Mouse (Mus musculus): ENCODE results near the gene Epn1. TPM values are rescaled to one million over a fixed set of nuclear protein-coding genes. Genes with fewer than 3 reads are reported as not detected.

Gene Epn1
- polyA plus RNA-seq, 1 experiment: 102 TPM

DNA sequence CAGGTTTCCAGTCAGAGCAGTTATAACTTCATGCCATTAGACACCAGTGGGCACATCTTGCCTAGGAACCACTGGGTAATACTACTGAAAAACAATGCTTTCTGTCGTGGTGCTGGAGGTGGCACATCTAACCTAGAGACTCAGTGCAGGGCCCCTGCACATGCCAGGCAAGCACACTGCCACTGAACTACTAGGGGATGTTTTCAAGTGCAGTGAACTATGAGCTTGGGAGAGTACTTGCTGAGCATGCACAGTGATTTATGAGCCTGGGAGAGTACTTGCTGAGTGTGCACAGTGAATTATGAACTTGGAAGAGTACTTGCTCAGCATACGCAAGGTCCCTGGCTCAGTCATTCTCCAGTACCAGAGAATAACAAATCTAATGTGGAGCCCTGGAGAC is 22.5 kb downstream of the Epn1 start:
- Histone ChIP-seq H3K79me3 (ENCODE audit: low read depth) (no peaks in the 10 kb centered on the region), H3K27me3 (ENCODE audit: control insufficient read depth, insufficient read depth, insufficient read length) (no peaks in the 10 kb centered on the region), H3K36me3 (ENCODE audit: control insufficient read depth, insufficient read depth) (peaks cover 6% of the 10 kb centered on the region), H3K4me3 (ENCODE audit: insufficient read depth, poor library complexity, severe bottlenecking) (no peak overlapping the region), H3K79me2 (ENCODE audit: control insufficient read depth, insufficient read depth) (no peaks in the 10 kb centered on the region), H3ac (ENCODE audit: control insufficient read depth, insufficient read length, low read depth) (no peak overlapping the region)
- TF ChIP-seq CTCF (IDR thresholded peaks at IDR 0.05; ENCODE audit: control insufficient read depth, insufficient read depth, insufficient read length) (no peak), CEBPB (IDR thresholded peaks at IDR 0.05; ENCODE audit: low read depth) (no peak), USF1 (IDR thresholded peaks at IDR 0.05; ENCODE audit: low read depth) (no peak), FOSL1 (IDR thresholded peaks at IDR 0.05; ENCODE audit: insufficient read depth, low read length, poor library complexity, severe bottlenecking) (no peak)

DNA sequence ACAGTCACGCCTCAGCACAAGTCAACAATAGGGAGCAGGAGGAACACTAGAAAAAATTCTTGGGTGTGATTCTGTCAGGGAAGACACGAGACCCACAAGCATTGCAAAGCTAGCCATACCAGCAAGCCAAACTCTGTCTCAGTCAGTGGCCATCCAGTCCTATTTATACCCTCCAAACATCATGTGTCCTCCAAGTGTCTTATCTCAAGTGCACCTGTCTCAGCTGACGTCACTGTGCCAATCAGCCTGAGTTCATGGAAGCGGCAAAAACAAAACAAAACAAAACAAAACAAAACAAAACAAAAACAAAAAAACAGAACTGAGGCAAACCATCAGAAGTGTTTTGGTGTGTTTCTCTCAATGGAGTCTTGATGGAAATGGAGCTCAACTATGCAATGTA is 28.2 kb downstream of the Epn1 start:
- no peaks in the 10 kb centered on the region for H3K79me3 ChIP-seq (ENCODE audit: low read depth)
- H3ac ChIP-seq (ENCODE audit: control insufficient read depth, insufficient read length, low read depth): no peak overlapping the region
- no peaks in the 10 kb centered on the region for H3K27me3 ChIP-seq (ENCODE audit: control insufficient read depth, insufficient read depth, insufficient read length)
- H3K79me2 ChIP-seq (ENCODE audit: control insufficient read depth, insufficient read depth): no peaks in the 10 kb centered on the region
- no peak overlapping the region for H3K4me3 ChIP-seq (ENCODE audit: insufficient read depth, poor library complexity, severe bottlenecking)
- TF ChIP-seq CTCF (IDR thresholded peaks at IDR 0.05; ENCODE audit: control insufficient read depth, insufficient read depth, insufficient read length): no peak
- TF ChIP-seq MYOD1 (IDR thresholded peaks at IDR 0.05; ENCODE audit: control insufficient read depth, insufficient read length, low read depth): no peak
- H3K36me3 ChIP-seq (ENCODE audit: control insufficient read depth, insufficient read depth): no peaks in the 10 kb centered on the region

DNA sequence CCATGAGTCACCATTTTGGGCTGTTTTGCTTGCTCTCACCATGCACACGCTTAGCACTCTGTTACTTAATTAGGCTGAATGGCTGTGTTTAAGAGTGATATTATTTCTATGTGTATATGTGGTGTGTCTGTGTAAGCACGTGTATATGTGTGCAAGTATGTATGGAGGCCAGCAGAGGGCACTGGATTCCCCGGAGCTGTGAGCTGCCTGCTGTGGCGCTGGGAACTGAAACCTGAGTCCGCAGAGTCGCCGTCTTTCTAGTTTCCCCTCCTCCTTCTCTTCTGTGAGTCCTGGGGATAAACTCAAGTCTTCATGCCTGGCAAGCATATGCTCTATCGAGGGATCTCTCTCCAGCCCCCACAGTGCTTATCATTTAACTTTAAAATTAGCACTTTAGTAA is 29.3 kb downstream of the Epn1 start:
- no peak overlapping the region for H3ac ChIP-seq (ENCODE audit: control insufficient read depth, insufficient read length, low read depth)
- H3K36me3 ChIP-seq (ENCODE audit: control insufficient read depth, insufficient read depth): no peaks in the 10 kb centered on the region
- no peaks in the 10 kb centered on the region for H3K27me3 ChIP-seq (ENCODE audit: control insufficient read depth, insufficient read depth, insufficient read length)
- H3K79me3 ChIP-seq (ENCODE audit: low read depth): no peaks in the 10 kb centered on the region
- H3K4me3 ChIP-seq (ENCODE audit: insufficient read depth, poor library complexity, severe bottlenecking): no peak overlapping the region
- no peaks in the 10 kb centered on the region for H3K79me2 ChIP-seq (ENCODE audit: control insufficient read depth, insufficient read depth)
- TF ChIP-seq MAX (IDR thresholded peaks at IDR 0.05) (no peak), USF1 (IDR thresholded peaks at IDR 0.05; ENCODE audit: low read depth) (no peak), CEBPB (IDR thresholded peaks at IDR 0.05; ENCODE audit: low read depth) (no peak), MYOD1 (IDR thresholded peaks at IDR 0.05; ENCODE audit: control insufficient read depth, insufficient read length, low read depth) (no peak), MYOG (IDR thresholded peaks at IDR 0.05; ENCODE audit: control insufficient read depth, extremely low read depth, insufficient read length) (no peak), FOSL1 (IDR thresholded peaks at IDR 0.05; ENCODE audit: insufficient read depth, low read length, poor library complexity, severe bottlenecking) (no peak), CTCF (IDR thresholded peaks at IDR 0.05; ENCODE audit: control insufficient read depth, insufficient read depth, insufficient read length) (no peak)

DNA sequence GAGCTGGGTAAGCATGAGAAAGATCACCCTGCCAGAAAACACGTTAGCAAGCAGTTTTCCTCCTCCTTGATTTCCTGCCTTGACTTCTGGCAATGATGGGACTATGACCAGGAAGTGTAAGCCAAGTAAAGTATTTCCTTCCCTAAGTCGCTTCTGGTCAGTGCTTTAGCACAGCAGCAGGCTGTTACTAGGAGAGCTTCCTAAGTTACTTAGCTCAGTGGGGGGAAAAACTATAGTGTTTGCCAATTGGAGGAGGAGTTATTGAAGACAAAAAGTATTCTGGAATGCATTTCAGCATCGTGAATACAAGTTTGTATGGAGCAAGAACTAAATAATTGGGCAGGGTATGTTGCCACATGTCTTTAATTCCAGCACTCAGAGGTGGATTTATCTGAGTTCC is 32.7 kb downstream of the Epn1 start:
- Histone ChIP-seq H3K79me2 (ENCODE audit: control insufficient read depth, insufficient read depth) (no peaks in the 10 kb centered on the region), H3K79me3 (ENCODE audit: low read depth) (no peaks in the 10 kb centered on the region), H3K36me3 (ENCODE audit: control insufficient read depth, insufficient read depth) (no peaks in the 10 kb centered on the region), H3K27me3 (ENCODE audit: control insufficient read depth, insufficient read depth, insufficient read length) (no peaks in the 10 kb centered on the region), H3ac (ENCODE audit: control insufficient read depth, insufficient read length, low read depth) (no peak overlapping the region), H3K4me3 (ENCODE audit: insufficient read depth, poor library complexity, severe bottlenecking) (no peak overlapping the region)
- TF ChIP-seq MYOD1 (IDR thresholded peaks at IDR 0.05; ENCODE audit: control insufficient read depth, insufficient read length, low read depth): no peak
- no peak for TF ChIP-seq MYOG (IDR thresholded peaks at IDR 0.05; ENCODE audit: control insufficient read depth, extremely low read depth, insufficient read length)
- TF ChIP-seq FOSL1 (IDR thresholded peaks at IDR 0.05; ENCODE audit: insufficient read depth, low read length, poor library complexity, severe bottlenecking): no peak
- no peak for TF ChIP-seq CTCF (IDR thresholded peaks at IDR 0.05; ENCODE audit: control insufficient read depth, insufficient read depth, insufficient read length)
- no peak for TF ChIP-seq CEBPB (IDR thresholded peaks at IDR 0.05; ENCODE audit: low read depth)
- TF ChIP-seq USF1 (IDR thresholded peaks at IDR 0.05; ENCODE audit: low read depth): no peak
- TF ChIP-seq MAX (IDR thresholded peaks at IDR 0.05): no peak

DNA sequence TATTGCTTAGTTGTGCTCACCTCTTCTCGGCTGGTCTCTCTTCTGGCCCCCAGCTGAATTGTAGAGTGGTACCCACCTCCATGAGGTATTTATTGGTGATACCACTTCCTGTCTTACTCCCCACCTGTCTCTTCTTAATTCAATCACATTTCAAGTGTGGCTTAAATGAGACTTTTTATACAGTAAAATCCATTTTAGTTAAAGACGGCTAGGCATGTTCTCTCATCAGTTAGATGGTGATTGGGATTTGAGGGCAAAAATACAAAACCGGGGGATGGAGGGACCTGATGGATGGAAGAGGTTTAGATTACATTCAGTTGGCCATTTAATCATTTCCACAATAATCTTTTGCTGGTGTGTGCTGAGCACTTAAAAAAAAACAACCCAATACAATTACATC is 36.8 kb downstream of the Epn1 start, which contains the start of gene Rfpl4:
TSS of gene Rfpl4 (minus strand) at position 101 of the 400 bp plus-strand sequence.
- TF ChIP-seq MAX (IDR thresholded peaks at IDR 0.05) (no peak), MYOD1 (IDR thresholded peaks at IDR 0.05; ENCODE audit: control insufficient read depth, insufficient read length, low read depth) (no peak), CTCF (IDR thresholded peaks at IDR 0.05; ENCODE audit: control insufficient read depth, insufficient read depth, insufficient read length) (no peak), CEBPB (IDR thresholded peaks at IDR 0.05; ENCODE audit: low read depth) (no peak), USF1 (IDR thresholded peaks at IDR 0.05; ENCODE audit: low read depth) (no peak), FOSL1 (IDR thresholded peaks at IDR 0.05; ENCODE audit: insufficient read depth, low read length, poor library complexity, severe bottlenecking) (no peak), MYOG (IDR thresholded peaks at IDR 0.05; ENCODE audit: control insufficient read depth, extremely low read depth, insufficient read length) (no peak)
- Histone ChIP-seq H3K79me3 (ENCODE audit: low read depth) (no peaks in the 10 kb centered on the region), H3ac (ENCODE audit: control insufficient read depth, insufficient read length, low read depth) (no peak within 1 kb of the TSS), H3K36me3 (ENCODE audit: control insufficient read depth, insufficient read depth) (no peaks in the 10 kb centered on the region), H3K4me3 (ENCODE audit: insufficient read depth, poor library complexity, severe bottlenecking) (no peak within 1 kb of the TSS), H3K27me3 (ENCODE audit: control insufficient read depth, insufficient read depth, insufficient read length) (no peaks in the 10 kb centered on the region), H3K79me2 (ENCODE audit: control insufficient read depth, insufficient read depth) (no peaks in the 10 kb centered on the region)

DNA sequence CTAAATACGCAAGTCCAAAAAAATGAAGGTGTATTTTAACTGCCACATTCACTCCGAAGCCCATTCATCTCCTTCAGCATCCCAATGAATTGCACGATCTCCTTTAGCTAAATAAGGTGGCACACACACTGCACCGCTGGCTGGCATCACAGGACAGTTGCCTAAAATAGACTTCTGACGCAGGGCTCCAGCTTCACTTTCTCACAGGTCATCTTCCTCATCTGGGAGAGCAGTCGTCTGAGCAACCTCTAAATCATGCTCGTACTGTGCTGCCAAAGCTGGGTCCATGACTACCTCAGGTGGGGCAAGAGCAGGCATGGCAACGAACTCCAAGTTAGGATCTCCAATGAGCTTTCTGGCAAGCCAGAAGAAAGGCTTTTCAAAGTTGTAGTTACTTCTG is 45.0 kb downstream of the Epn1 start:
- H3K27me3 ChIP-seq (ENCODE audit: control insufficient read depth, insufficient read depth, insufficient read length): no peaks in the 10 kb centered on the region
- no peaks in the 10 kb centered on the region for H3K36me3 ChIP-seq (ENCODE audit: control insufficient read depth, insufficient read depth)
- TF ChIP-seq MYOG (IDR thresholded peaks at IDR 0.05; ENCODE audit: control insufficient read depth, extremely low read depth, insufficient read length) (no peak), CTCF (IDR thresholded peaks at IDR 0.05; ENCODE audit: control insufficient read depth, insufficient read depth, insufficient read length) (no peak), USF1 (IDR thresholded peaks at IDR 0.05; ENCODE audit: low read depth) (no peak)
- H3K4me3 ChIP-seq (ENCODE audit: insufficient read depth, poor library complexity, severe bottlenecking): no peak overlapping the region
- H3K79me2 ChIP-seq (ENCODE audit: control insufficient read depth, insufficient read depth): no peaks in the 10 kb centered on the region
- no peak overlapping the region for H3ac ChIP-seq (ENCODE audit: control insufficient read depth, insufficient read length, low read depth)
- no peaks in the 10 kb centered on the region for H3K79me3 ChIP-seq (ENCODE audit: low read depth)
